Mouse (Mus musculus) bone marrow macrophage, adult 2 months (primary cell): ENCODE results near the gene Mafb.

ENCODE experiments used
- CTCF ChIP-seq: IDR thresholded peaks from 2 replicates; pipeline ENCODE4 v1.5.1; 2012; ENCODE audit warnings: low read depth, mild to moderate bottlenecking, low read length, moderate library complexity
- POLR2A ChIP-seq: IDR thresholded peaks from 2 replicates; pipeline ENCODE4 v1.6.1; 2012; ENCODE audit warnings: mild to moderate bottlenecking, low read depth, low read length, borderline replicate concordance

GRCm38 (mm10) chr2:160411431-160411830, 44.6 kb upstream of the Mafb start:
- TF ChIP-seq CTCF (no peak), POLR2A (no peak)
